Mouse (Mus musculus): ENCODE data around the gene Pde4a.

DNA sequence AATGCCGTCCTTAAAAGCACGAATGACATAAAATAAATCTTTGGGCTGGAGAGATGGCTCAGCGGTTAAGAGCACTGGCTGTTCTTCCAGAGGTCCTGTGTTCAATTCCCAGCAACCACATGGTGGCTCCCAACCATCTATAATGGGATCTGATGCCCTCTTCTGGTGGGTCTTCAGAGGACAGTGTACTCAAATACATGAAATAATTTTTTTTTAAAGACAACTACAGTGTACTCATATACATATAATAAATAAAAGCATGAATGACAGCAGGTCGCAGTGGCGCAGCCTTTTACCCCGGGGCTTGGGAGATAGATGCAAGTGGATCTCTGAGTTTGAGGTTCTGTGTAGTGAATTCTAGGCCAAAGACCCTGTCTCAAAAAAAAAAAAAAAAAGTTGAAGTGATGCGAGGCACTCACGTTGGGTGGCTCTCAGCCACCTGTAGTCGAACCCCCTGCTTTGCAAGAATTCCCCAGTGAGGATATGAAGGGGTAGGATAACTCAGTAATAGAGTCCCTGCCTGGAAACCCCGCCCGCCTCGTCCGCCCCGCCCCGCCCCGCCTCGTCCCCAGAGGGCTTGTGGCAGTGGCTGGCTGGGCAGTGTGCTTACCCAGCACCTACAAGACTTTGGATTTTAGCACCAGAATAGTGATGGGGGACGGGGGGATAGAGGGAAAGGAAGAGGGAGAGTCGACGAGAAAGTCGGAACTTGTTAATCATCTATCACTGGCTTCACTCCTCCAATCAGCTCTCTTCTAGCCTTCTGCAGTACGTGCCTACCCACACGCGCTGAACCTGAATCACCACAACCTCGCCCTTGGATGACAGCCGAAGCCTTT is 59.3 kb downstream of the Pde4a start:
- TF ChIP-seq CTCF (conservative IDR thresholded peaks at IDR 0.05; ENCODE audit: insufficient read depth, insufficient read length, low read depth, low read length) (no peak), POLR2A (IDR thresholded peaks at IDR 0.05; ENCODE audit: low read depth, low read length) (no peak)

All from kidney, adult 2 months (tissue).